Mouse (Mus musculus) limb, embryonic 14.5 days (tissue): ENCODE measurements around the gene Abcf2. TPM values are rescaled to one million over a fixed set of nuclear protein-coding genes. Genes with fewer than 3 reads are reported as not detected.

Experiments used
- ATAC-seq: fragments of 200-750 bp; cut with Nextera tagmentation; 2 replicates; pipeline ENCODE4 v1.8.0; 2017; ENCODE audit warnings: low read depth, moderate number of reproducible peaks, moderate TSS enrichment; ENCODE audit not compliant: low FRiP score
- DNase-seq: peaks from one replicate; pipeline ENCODE4 v3.0.0-alpha.2; 2015; ENCODE audit warnings: low spot score
- H3K27ac ChIP-seq: fragments of 300-500 bp; sonication (generic); replicated peaks from 2 replicates; pipeline ENCODE4 v1.5.1; 2014; ENCODE audit warnings: low read depth, mild to moderate bottlenecking, low read length, moderate library complexity, mixed read lengths
- H3K27me3 ChIP-seq: fragments of 300-500 bp; sonication (generic); 2 replicates; pipeline ENCODE4 v1.6.1; 2014; ENCODE audit warnings: low read length, mixed read lengths; ENCODE audit not compliant: control insufficient read depth, insufficient read depth
- H3K36me3 ChIP-seq: fragments of 300-500 bp; sonication (generic); 2 replicates; pipeline ENCODE4 v1.6.1; 2014; ENCODE audit warnings: mild to moderate bottlenecking, low read length, moderate library complexity, mixed read lengths; ENCODE audit not compliant: control insufficient read depth, insufficient read depth
- H3K4me1 ChIP-seq: fragments of 300-500 bp; sonication (generic); 2 replicates; pipeline ENCODE4 v1.6.1; 2014; ENCODE audit warnings: antibody characterized with exemption, low read length, mixed read lengths; ENCODE audit not compliant: control insufficient read depth, insufficient read depth
- H3K4me2 ChIP-seq: fragments of 300-500 bp; sonication (generic); replicated peaks from 2 replicates; pipeline ENCODE4 v1.6.1; 2014; ENCODE audit warnings: low read depth, mild to moderate bottlenecking, low read length, moderate library complexity; ENCODE audit not compliant: severe bottlenecking
- H3K4me3 ChIP-seq: fragments of 300-500 bp; sonication (generic); replicated peaks from 2 replicates; pipeline ENCODE4 v1.5.1; 2014; ENCODE audit warnings: low read length
- H3K9ac ChIP-seq: fragments of 300-500 bp; sonication (generic); 2 replicates; pipeline ENCODE4 v1.6.1; 2014; ENCODE audit warnings: mild to moderate bottlenecking, low read depth, low read length, moderate library complexity; ENCODE audit not compliant: severe bottlenecking
- H3K9me3 ChIP-seq: fragments of 300-500 bp; sonication (generic); 2 replicates; pipeline ENCODE4 v1.6.1; 2016; ENCODE audit warnings: low read length; ENCODE audit not compliant: control insufficient read depth
- POLR2A ChIP-seq: fragments of 200-500 bp; IDR thresholded peaks from 2 replicates; pipeline ENCODE4 v1.8.0; 2012; ENCODE audit warnings: inconsistent platforms, mild to moderate bottlenecking, moderate library complexity, borderline replicate concordance; ENCODE audit not compliant: insufficient read depth, insufficient read length; ENCODE audit errors: extremely low read depth
- WGBS: fragments of 180-500 bp; shearing (Covaris S2); extraction: QIAGEN DNeasy Blood & Tissue Kit; methylation state at CpG from one replicate; pipeline ENCODE4 v1.1.7; 2014; 5-methylcytosine and 5-hydroxymethylcytosine counted together
- microRNA counts: library from miRNA; unstranded; fragments of <30 nt; microRNA quantifications from one replicate; lab custom pipeline; 2016
- microRNA-seq: library from miRNA; unstranded; fragments of <30 nt; microRNA quantifications from one replicate; pipeline ENCODE4, GENCODE M21; 2016
- polyA plus RNA-seq, 2 experiments: library from polyadenylated mRNA; depleted of rRNA in 1 of 2; stranded (reverse) in 1 of 2; unstranded in 1 of 2; fragments of >200 nt; fragmentation: Nextera tagmentation in 1 of 2; extraction: Ambion mirVana in 1 of 2; gene quantifications; 2 replicates each; pipeline versions ENCODE4 v1.2.1 to v1.2.3; 2012 to 2014

The Abcf2 gene
- polyA plus RNA-seq, 2 experiments: 81.0 to 94.3 TPM

DNA sequence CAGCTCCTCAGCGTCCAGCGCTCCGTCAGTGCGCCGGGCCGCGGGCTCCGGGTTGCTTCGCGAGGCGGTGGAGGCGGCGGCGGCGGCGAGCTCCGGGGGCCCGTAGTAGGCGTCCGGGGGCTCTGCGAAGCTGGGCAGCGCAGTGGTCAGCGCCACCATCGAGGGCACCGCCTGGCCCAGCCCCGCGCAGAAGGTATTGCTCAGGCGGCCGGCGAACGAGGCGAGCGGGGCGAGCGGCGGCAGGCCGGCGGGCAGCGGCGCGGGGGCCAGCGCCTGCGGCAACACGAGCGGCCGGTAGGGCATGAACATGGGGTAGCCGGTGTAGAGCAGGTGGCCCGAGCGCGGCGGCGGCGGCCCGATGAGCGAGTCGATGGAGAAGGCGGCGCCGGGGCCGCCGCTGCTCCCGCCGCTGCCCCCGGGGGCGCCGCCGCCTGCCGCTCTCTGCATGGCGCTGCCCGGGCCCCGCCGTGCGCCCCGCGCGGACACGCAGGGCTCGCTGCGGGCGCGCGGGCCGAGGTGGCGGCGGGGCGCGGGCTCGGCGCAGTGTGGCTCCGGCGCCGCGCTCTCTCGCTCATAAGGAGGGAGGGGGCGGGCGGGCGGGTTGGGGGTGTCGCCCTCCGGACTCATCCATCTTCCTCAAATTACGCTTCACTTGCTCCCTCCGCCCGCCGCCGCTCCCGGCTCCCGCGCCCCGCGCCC is 50.9 kb downstream of the Abcf2 start:
- ATAC-seq (0 out of 2 replicates have a peak, but pooled peaks have one; percentile 35), DNase-seq (no peak)
- Histone ChIP-seq H3K4me3 (peak overlapping the region; percentile 39), H3K27ac (no peak overlapping the region), H3K36me3 (no peaks in the 10 kb centered on the region), H3K9me3 (no peaks in the 10 kb centered on the region), H3K4me2 (peak overlapping the region; percentile 74), H3K4me1 (peaks cover 5% of the 10 kb centered on the region; the same call in 1 of the 2 replicates), H3K9ac (peak overlapping the region; percentile 28; the same call in 1 of the 2 replicates), H3K27me3 (peaks cover 84% of the 10 kb centered on the region)
- TF ChIP-seq POLR2A: no peak
- 1% methylated on average over 12 of the region's 109 CpGs for WGBS

DNA sequence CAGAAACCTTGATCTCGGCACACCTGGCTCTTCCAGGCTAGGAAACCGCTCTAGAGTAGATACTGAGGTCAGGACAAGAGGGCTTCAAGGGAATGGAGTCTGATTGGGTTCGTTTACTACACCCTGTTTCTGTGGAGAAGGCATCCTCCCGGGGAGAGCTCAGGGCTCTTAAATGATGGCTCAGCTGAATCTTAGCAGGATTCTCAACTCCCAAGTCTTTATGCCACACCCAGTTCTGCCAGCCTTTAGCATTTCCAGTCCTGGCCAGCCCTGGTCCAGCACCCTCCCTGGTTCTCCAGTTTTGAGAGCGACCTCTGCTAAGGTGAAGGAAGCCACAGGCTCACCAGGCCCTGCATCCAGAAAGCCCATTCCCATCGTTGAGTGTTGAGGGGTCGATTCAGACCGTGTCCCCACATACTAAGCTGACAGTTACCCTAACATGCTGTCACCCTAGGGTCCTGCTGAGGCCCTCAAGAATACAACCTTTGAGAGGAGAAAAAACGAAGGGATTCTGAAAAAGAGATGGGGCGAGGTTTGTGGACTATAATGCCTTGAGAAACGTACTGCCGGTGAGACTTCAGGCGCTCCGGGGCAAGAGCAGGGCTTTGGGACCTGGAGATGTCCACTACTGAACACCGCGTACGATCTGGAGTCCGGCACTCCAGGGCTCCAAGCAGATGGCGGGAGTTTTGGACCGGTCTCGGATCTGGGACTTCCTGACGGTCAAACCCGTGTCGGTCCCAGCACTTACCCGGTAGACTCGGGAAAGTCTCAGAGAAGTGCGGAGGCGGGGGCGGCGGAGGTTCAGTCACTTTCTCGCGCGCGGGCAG is 51.7 kb downstream of the Abcf2 start:
- Histone ChIP-seq H3K27me3 (peaks cover 86% of the 10 kb centered on the region), H3K36me3 (no peaks in the 10 kb centered on the region), H3K4me3 (peak overlapping the region; percentile 39), H3K9ac (0 out of 2 replicates have a peak overlapping the region, but pooled peaks have one; percentile 28), H3K27ac (no peak overlapping the region), H3K9me3 (no peaks in the 10 kb centered on the region), H3K4me1 (peaks cover 5% of the 10 kb centered on the region; the same call in 1 of the 2 replicates), H3K4me2 (peak overlapping the region; percentile 74)
- no peak for TF ChIP-seq POLR2A
- DNase-seq: no peak
- no peak for ATAC-seq
- 6% methylated on average over 34 of the region's 34 CpGs for WGBS

DNA sequence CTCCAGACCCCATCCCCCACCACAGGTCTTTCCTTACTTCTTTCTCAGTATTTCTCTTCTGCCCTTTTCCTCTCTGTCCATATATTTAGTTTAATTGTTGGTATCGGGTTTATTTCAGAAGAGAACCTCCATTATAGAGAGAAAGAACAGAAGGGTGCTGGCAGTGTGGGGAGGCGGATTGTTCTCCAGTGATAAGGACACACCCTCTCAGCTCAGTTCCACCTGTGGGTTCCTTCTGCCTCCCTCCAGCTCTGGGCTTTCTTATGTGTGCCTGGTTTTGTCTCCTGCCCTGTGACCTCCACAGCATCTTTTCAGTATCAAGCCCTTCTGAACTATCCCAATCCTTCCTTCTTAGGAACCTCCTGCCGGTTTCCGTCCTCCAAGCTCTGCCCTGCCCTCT is 52.7 kb downstream of the Abcf2 start:
- Histone ChIP-seq H3K9ac (no peak overlapping the region), H3K36me3 (no peaks in the 10 kb centered on the region), H3K4me1 (peaks cover 5% of the 10 kb centered on the region; the same call in 1 of the 2 replicates), H3K27ac (no peak overlapping the region), H3K4me3 (no peak overlapping the region), H3K27me3 (peaks cover 86% of the 10 kb centered on the region), H3K4me2 (no peak overlapping the region), H3K9me3 (no peaks in the 10 kb centered on the region)
- ATAC-seq (no peak), DNase-seq (no peak)
- no peak for TF ChIP-seq POLR2A
- WGBS: 20% methylated on average over 4 of the region's 4 CpGs

DNA sequence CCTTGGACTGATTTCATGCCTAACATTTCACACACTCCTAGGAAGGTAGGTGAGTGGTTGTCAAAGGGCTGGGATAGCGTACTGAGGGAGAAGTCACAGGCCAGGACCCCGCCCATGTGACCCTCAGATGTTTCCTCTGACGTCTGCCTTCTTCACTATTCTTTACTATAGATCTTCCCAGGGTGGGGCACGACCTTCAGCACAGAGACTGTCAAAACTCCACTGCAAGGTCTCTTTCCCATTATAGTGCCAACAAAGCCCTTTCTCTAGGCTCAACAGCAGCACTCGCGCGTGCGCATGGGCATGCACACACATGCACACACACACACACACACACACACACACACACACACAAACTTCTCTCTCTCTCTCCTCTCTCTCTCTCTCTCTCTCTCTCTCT is 53.5 kb downstream of the Abcf2 start:
- no peak for TF ChIP-seq POLR2A

DNA sequence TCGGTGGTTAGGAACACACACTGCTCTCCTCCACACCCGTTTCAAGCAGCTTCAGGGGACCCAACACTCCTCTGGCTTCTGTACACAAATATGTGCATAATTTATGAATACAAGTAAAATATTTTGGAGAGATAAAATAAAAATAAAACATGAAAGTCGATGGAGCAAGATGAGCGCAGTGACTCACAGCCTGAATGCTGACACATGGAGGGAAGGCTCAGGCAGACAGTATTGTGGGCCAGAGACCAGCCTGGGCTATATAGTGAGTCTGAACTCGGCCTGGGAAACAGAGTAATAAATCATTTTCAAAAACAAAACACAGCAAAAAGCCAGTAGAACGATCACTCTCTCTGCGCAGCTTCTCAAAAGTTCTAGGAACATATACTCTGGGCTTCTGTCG is 55.9 kb downstream of the Abcf2 start:
- Histone ChIP-seq H3K4me3 (no peak overlapping the region), H3K4me2 (no peak overlapping the region), H3K9me3 (no peaks in the 10 kb centered on the region), H3K27ac (no peak overlapping the region), H3K27me3 (peaks cover 57% of the 10 kb centered on the region), H3K9ac (no peak overlapping the region), H3K36me3 (no peaks in the 10 kb centered on the region), H3K4me1 (peaks cover 4% of the 10 kb centered on the region; the same call in 1 of the 2 replicates)
- 58% methylated on average over 8 of the region's 8 CpGs for WGBS
- no peak for TF ChIP-seq POLR2A
- ATAC-seq (no peak), DNase-seq (no peak)

More for the DNA sequence above, 53.5 kb downstream of the Abcf2 start:
- Histone ChIP-seq H3K27me3 (peaks cover 79% of the 10 kb centered on the region), H3K9ac (no peak overlapping the region), H3K9me3 (no peaks in the 10 kb centered on the region), H3K4me2 (no peak overlapping the region), H3K4me1 (peaks cover 5% of the 10 kb centered on the region; the same call in 1 of the 2 replicates), H3K36me3 (no peaks in the 10 kb centered on the region), H3K27ac (no peak overlapping the region), H3K4me3 (no peak overlapping the region)
- WGBS: 52% methylated on average over 8 of the region's 8 CpGs
- ATAC-seq (no peak), DNase-seq (no peak)

MicroRNAs encoded within 50 kb of the gene (microRNA counts, 519-probe panel; counts per million panel counts)
- microRNA mmu-miR-671-3p (lab: Ali Mortazavi, UCI) (not detected), microRNA mmu-miR-671-5p (lab: Ali Mortazavi, UCI) (not detected)

Small RNA genes lying within 50 kb of the gene (microRNA-seq; reads per million reads assigned to microRNA genes)
- gene Mir671: 625 reads per million, percentile 68 among the genes with 10 or more reads in this experiment

Other genes with a start within 250 kb of the Abcf2 start
- gene Kcnh2, start 225.9 kb downstream of the Abcf2 start, polyA plus RNA-seq (2012; rRNA removed): 16.2 and 26.5 TPM in 2 replicates
- gene Kcnh2, start 225.9 kb downstream of the Abcf2 start, polyA plus RNA-seq (2014; fragmentation: Nextera tagmentation; extraction: Ambion mirVana): 2.8 and 3.8 TPM in 2 replicates
- gene Nos3, start 212.7 kb downstream of the Abcf2 start, polyA plus RNA-seq (2012; rRNA removed): 7.3 and 7.4 TPM in 2 replicates
- 4.8 and 6.1 TPM in 2 replicates for gene Nos3, start 212.7 kb downstream of the Abcf2 start, polyA plus RNA-seq (2014; fragmentation: Nextera tagmentation; extraction: Ambion mirVana)
- 1.7 and 2.4 TPM in 2 replicates for gene Atg9b, start 185.3 kb downstream of the Abcf2 start, polyA plus RNA-seq (2012; rRNA removed)
- gene Atg9b, start 185.3 kb downstream of the Abcf2 start, polyA plus RNA-seq (2014; fragmentation: Nextera tagmentation; extraction: Ambion mirVana): 0.54 and 1.3 TPM in 2 replicates
- gene Abcb8, start 183.8 kb downstream of the Abcf2 start, polyA plus RNA-seq (2012; rRNA removed): 45.3 and 58.3 TPM in 2 replicates
- 35.8 and 37.3 TPM in 2 replicates for gene Abcb8, start 183.8 kb downstream of the Abcf2 start, polyA plus RNA-seq (2014; fragmentation: Nextera tagmentation; extraction: Ambion mirVana)
- 3.0 and 6.2 TPM in 2 replicates for gene Asic3, start 164.1 kb downstream of the Abcf2 start, polyA plus RNA-seq (2012; rRNA removed)
- gene Asic3, start 164.1 kb downstream of the Abcf2 start, polyA plus RNA-seq (2014; fragmentation: Nextera tagmentation; extraction: Ambion mirVana): 0.36 and 1.2 TPM in 2 replicates
- gene Cdk5, start 153.9 kb downstream of the Abcf2 start, polyA plus RNA-seq (2012; rRNA removed): 127 and 165 TPM in 2 replicates
- 51.7 TPM in 2 replicates for gene Cdk5, start 153.9 kb downstream of the Abcf2 start, polyA plus RNA-seq (2014; fragmentation: Nextera tagmentation; extraction: Ambion mirVana)
- 69.1 and 84.1 TPM in 2 replicates for gene Slc4a2, start 153.6 kb downstream of the Abcf2 start, polyA plus RNA-seq (2012; rRNA removed)
- gene Slc4a2, start 153.6 kb downstream of the Abcf2 start, polyA plus RNA-seq (2014; fragmentation: Nextera tagmentation; extraction: Ambion mirVana): 30.0 and 37.1 TPM in 2 replicates
- 295 and 397 TPM in 2 replicates for gene Fastk, start 132.2 kb downstream of the Abcf2 start, polyA plus RNA-seq (2012; rRNA removed)
- 113 and 120 TPM in 2 replicates for gene Fastk, start 132.2 kb downstream of the Abcf2 start, polyA plus RNA-seq (2014; fragmentation: Nextera tagmentation; extraction: Ambion mirVana)
- gene Tmub1, start 129.6 kb downstream of the Abcf2 start, polyA plus RNA-seq (2012; rRNA removed): 29.8 and 35.5 TPM in 2 replicates
- gene Tmub1, start 129.6 kb downstream of the Abcf2 start, polyA plus RNA-seq (2014; fragmentation: Nextera tagmentation; extraction: Ambion mirVana): 23.2 and 23.5 TPM in 2 replicates
- 103 and 114 TPM in 2 replicates for gene Agap3, start 125.3 kb downstream of the Abcf2 start, polyA plus RNA-seq (2012; rRNA removed)
- 57.9 and 61.7 TPM in 2 replicates for gene Agap3, start 125.3 kb downstream of the Abcf2 start, polyA plus RNA-seq (2014; fragmentation: Nextera tagmentation; extraction: Ambion mirVana)
- gene Gbx1, start 50.3 kb downstream of the Abcf2 start, polyA plus RNA-seq (2012; rRNA removed): 0.04 and 0.05 TPM in 2 replicates
- gene Gbx1, start 50.3 kb downstream of the Abcf2 start, polyA plus RNA-seq (2014; fragmentation: Nextera tagmentation; extraction: Ambion mirVana): not detected in 2 replicates
- gene Asb10, start 36.5 kb downstream of the Abcf2 start, polyA plus RNA-seq (2012; rRNA removed): 2.7 and 3.8 TPM in 2 replicates
- gene Asb10, start 36.5 kb downstream of the Abcf2 start, polyA plus RNA-seq (2014; fragmentation: Nextera tagmentation; extraction: Ambion mirVana): 0.62 and 1.1 TPM in 2 replicates
- 0.35 and 0.51 TPM in 2 replicates for gene 4931409K22Rik, start 20.7 kb downstream of the Abcf2 start, polyA plus RNA-seq (2012; rRNA removed)
- 0.12 and 0.17 TPM in 2 replicates for gene 4931409K22Rik, start 20.7 kb downstream of the Abcf2 start, polyA plus RNA-seq (2014; fragmentation: Nextera tagmentation; extraction: Ambion mirVana)
- 56.2 and 57.0 TPM in 2 replicates for gene Chpf2, start 9.3 kb upstream of the Abcf2 start, polyA plus RNA-seq (2012; rRNA removed)
- 21.3 and 23.1 TPM in 2 replicates for gene Chpf2, start 9.3 kb upstream of the Abcf2 start, polyA plus RNA-seq (2014; fragmentation: Nextera tagmentation; extraction: Ambion mirVana)
- gene Smarcd3, start 46.9 kb upstream of the Abcf2 start, polyA plus RNA-seq (2012; rRNA removed): 91.5 and 93.6 TPM in 2 replicates
- 52.7 and 59.6 TPM in 2 replicates for gene Smarcd3, start 46.9 kb upstream of the Abcf2 start, polyA plus RNA-seq (2014; fragmentation: Nextera tagmentation; extraction: Ambion mirVana)
- gene Nub1, start 108.1 kb upstream of the Abcf2 start, polyA plus RNA-seq (2012; rRNA removed): 37.1 and 39.4 TPM in 2 replicates
- gene Nub1, start 108.1 kb upstream of the Abcf2 start, polyA plus RNA-seq (2014; fragmentation: Nextera tagmentation; extraction: Ambion mirVana): 33.4 and 35.1 TPM in 2 replicates
- 37.5 and 59.4 TPM in 2 replicates for gene Wdr86, start 153.3 kb upstream of the Abcf2 start, polyA plus RNA-seq (2012; rRNA removed)
- gene Wdr86, start 153.3 kb upstream of the Abcf2 start, polyA plus RNA-seq (2014; fragmentation: Nextera tagmentation; extraction: Ambion mirVana): 25.4 and 32.0 TPM in 2 replicates
- 0.09 TPM in 1 of 2 replicates, not detected in the other for gene Crygn, start 180.5 kb upstream of the Abcf2 start, polyA plus RNA-seq (2012; rRNA removed)
- gene Crygn, start 180.5 kb upstream of the Abcf2 start, polyA plus RNA-seq (2014; fragmentation: Nextera tagmentation; extraction: Ambion mirVana): 1.0 and 2.3 TPM in 2 replicates